Mouse (Mus musculus): ENCODE measurements around the gene Gm12216.

DNA sequence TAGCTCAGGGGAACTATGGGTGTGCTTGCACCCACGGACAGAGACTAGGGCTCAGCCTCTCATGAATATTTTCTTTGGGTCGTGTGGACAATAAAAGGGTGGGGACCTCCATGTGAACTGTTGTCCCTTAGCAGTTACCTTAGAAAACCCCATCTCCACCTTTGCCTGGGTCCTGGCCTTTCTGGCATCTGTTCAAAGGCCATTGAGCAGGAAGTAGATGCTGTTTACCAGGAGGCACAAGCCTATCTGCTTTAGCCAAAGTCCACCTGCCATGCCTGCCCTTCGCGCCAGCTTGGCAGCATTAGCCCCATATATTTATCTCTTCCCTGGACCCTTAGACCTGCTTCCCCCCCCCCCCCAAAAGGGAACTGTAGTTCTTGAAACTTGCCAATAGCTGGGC is 101.4 kb downstream of the Gm12216 start:
- TF ChIP-seq TCF12 (IDR thresholded peaks at IDR 0.05; ENCODE audit: insufficient read depth, poor library complexity, severe bottlenecking) (no peak), SRF (IDR thresholded peaks at IDR 0.05; ENCODE audit: control insufficient read depth, insufficient read length, low read depth) (no peak), USF1 (IDR thresholded peaks at IDR 0.05; ENCODE audit: low read depth) (no peak), POLR2A (IDR thresholded peaks at IDR 0.05; ENCODE audit: insufficient read length, low read depth) (no peak), E2F4 (IDR thresholded peaks at IDR 0.05; ENCODE audit: insufficient read depth) (no peak), MYOD1 (IDR thresholded peaks at IDR 0.05; ENCODE audit: control insufficient read depth in 1 of 3, insufficient read length in 2 of 3, low read depth in 2 of 3) (no peak), MYOG (IDR thresholded peaks at IDR 0.05; ENCODE audit: control insufficient read depth in 1 of 3, insufficient read depth in 1 of 3, insufficient read length in 2 of 3, low read depth in 2 of 3) (no peak), TCF3 (IDR thresholded peaks at IDR 0.05; ENCODE audit: insufficient read length, low read depth) (no peak)

Data from myocyte (in vitro differentiated cells).